Mouse (Mus musculus) adrenal gland, adult 2 months (tissue): ENCODE results near the gene F3. TPM values are rescaled to one million over a fixed set of nuclear protein-coding genes. Genes with fewer than 3 reads are reported as not detected.

Experiments
- DNase-seq: peaks from one replicate; pipeline ENCODE4 v3.0.0; 2021
- polyA plus RNA-seq: library from polyadenylated mRNA; depleted of rRNA; stranded (reverse); fragments of >200 nt; gene quantifications from 2 replicates; pipeline ENCODE4 v1.2.3, GENCODE M21; 2012
- total RNA-seq, 2 experiments: library from RNA; stranded (reverse); gene quantifications; 2 replicates each; pipeline ENCODE4 v1.2.3; 2021

F3 gene
- total and polyA plus RNA-seq, 3 experiments: 8.0 to 22.4 (median 12.7) TPM

- DNase-seq: peak; percentile 59
These were observed 17.2 kb upstream of the F3 start for GRCm38 (mm10) chr3:121706087-121706486.

- DNase-seq: peak; percentile 13
These were observed 16.2 kb upstream of the F3 start for GRCm38 (mm10) chr3:121707106-121707505.

GRCm38 (mm10) chr3:121710894-121711531 is 12.3 kb upstream of the F3 start:
- DNase-seq: no peak

- DNase-seq: no peak
These were observed 11.1 kb upstream of the F3 start for GRCm38 (mm10) chr3:121712222-121712621.

GRCm38 (mm10) chr3:121713151-121713701 is 10.1 kb upstream of the F3 start:
- DNase-seq: peak; percentile 70

GRCm38 (mm10) chr3:121713816-121714215 is 9.5 kb upstream of the F3 start:
- DNase-seq: no peak

- DNase-seq: no peak
These were observed 8.9 kb upstream of the F3 start for GRCm38 (mm10) chr3:121714461-121714860.

- DNase-seq: no peak
These were observed 8.0 kb upstream of the F3 start for GRCm38 (mm10) chr3:121715336-121715735.

- no peak for DNase-seq
These were observed 7.4 kb upstream of the F3 start for GRCm38 (mm10) chr3:121715741-121716459.

- no peak for DNase-seq
These were observed 6.9 kb upstream of the F3 start for GRCm38 (mm10) chr3:121716480-121716879.

- no peak for DNase-seq
These were observed 4.7 kb upstream of the F3 start for GRCm38 (mm10) chr3:121718679-121719078.

GRCm38 (mm10) chr3:121719701-121720100 is 3.6 kb upstream of the F3 start:
- DNase-seq: no peak

- no peak for DNase-seq
These were observed 2.3 kb upstream of the F3 start for GRCm38 (mm10) chr3:121720801-121721690.

- DNase-seq: no peak
These were observed 1.7 kb upstream of the F3 start for GRCm38 (mm10) chr3:121721691-121722070.

GRCm38 (mm10) chr3:121723968-121724524 is 709 bp downstream of the F3 start:
- no peak for DNase-seq

GRCm38 (mm10) chr3:121724553-121724952 is 1.2 kb downstream of the F3 start:
- no peak for DNase-seq

- DNase-seq: no peak
These were observed 2.3 kb downstream of the F3 start for GRCm38 (mm10) chr3:121725651-121726050.

GRCm38 (mm10) chr3:121729678-121730077 is 6.3 kb downstream of the F3 start:
- DNase-seq: no peak

GRCm38 (mm10) chr3:121735542-121735941 is 12.2 kb downstream of the F3 start:
- DNase-seq: no peak

GRCm38 (mm10) chr3:121736025-121736744 is 12.8 kb downstream of the F3 start:
- peak; percentile 86 for DNase-seq

GRCm38 (mm10) chr3:121737453-121737852 is 14.1 kb downstream of the F3 start:
- no peak for DNase-seq
